Mouse (Mus musculus): Measurements from ENCODE around the gene Smg6.

Smg6 gene

GRCm38 (mm10) chr11:75166193-75166842, 240.7 kb downstream of the Smg6 start:
- in situ Hi-C loops (cut with MboI; ENCODE audit: low pct_unique_long_range_greater_than_20kb in 1 of 2, low sequenced_read_pairs in 2 of 2, unreplicated experiment in 1 of 2): loop anchor here in 1 of 2 experiments (25.0 kb wide), 1 partner anchor 179 kb away; no protein-coding TSS in a partner anchor

DNA sequence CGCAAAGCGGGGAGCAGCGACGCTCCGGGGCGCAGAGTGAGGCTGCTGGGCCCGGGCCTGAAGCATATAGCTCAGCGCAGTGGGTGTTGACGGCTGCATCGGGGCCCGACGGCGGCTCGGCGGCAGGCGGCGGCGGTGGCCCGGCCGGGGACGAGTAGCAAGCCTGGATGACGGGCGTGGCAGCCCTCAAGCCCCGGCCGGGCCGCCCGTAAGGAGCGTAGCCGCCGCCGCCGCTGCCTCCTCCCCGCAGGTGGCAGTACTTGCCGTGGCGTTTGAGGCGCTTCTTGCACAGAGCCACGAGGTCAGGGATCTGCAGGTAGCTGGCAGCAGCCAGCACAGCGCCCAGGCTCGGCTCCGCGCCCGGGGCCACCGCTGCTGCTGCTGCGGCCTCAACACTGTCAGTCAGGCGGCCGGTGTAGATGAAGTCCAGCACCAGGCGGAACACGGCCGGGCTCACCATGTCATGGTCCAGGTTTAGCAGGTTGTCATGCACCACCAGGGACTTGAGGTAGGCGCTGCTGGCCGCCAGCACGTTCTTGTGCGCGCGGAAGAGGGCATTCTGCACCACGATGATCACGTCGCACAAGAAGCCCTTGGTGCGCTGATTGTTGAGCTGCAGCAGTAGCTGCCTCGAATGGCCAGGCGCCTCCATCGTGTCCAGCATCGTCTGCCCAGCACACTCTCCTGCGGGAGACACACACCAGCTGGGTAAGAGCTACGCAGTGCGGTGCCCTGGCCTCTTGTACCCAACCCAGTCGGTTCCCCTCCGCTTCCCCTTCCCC, 241.4 kb downstream of the Smg6 start:
- in situ Hi-C loops (cut with MboI; ENCODE audit: low pct_unique_long_range_greater_than_20kb in 1 of 2, low sequenced_read_pairs in 2 of 2, unreplicated experiment in 1 of 2): loop anchor here in 1 of 2 experiments (25.0 kb wide), 1 partner anchor 180 kb away; no protein-coding TSS in a partner anchor

- in situ Hi-C loops (cut with MboI; ENCODE audit: low pct_unique_long_range_greater_than_20kb in 1 of 2, low sequenced_read_pairs in 2 of 2, unreplicated experiment in 1 of 2): loop anchor here in 1 of 2 experiments (25.0 kb wide), 1 partner anchor 181 kb away; no protein-coding TSS in a partner anchor
These were observed 242.3 kb downstream of the Smg6 start for GRCm38 (mm10) chr11:75167643-75168589.

DNA sequence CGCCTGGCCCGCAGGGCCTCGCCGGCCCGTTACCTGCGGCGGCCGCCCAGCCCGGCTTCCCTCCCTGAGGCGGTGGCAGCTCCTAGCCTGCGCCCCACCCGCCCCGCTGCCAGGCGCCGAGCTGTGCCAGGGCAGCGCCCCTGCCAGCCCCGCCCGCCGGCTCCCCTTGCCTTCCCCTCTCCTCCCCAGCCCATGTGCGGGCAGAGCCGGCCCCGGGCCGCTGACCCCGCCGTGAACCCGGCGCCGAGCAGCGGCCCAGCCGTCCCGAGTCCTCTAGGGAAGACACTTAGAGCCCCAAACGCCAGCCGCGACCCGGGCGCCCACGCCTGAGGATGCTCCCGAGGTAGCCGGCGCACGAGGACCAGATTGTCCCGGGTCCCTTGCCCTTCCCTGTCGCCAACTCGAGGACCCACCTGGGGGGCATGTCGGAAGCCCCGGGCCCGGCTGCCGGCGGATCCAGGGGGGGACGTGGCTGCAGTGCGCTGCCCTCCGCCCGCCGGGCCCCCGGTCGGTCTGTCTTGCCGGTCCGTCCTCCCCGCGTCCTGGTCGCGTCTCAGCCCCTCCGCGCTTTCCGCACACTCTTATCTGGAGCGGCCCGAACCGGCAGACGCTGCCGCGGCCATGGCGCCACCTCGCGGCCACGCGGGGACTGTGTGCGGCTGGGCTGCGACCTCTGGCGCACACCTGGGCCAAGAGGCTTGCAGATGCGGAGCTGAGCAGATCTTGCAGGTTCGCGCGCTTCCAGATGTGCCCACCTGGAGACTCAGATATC, 243.2 kb downstream of the Smg6 start:
- in situ Hi-C loops (cut with MboI; ENCODE audit: low pct_unique_long_range_greater_than_20kb in 1 of 2, low sequenced_read_pairs in 2 of 2, unreplicated experiment in 1 of 2): loop anchor here in 1 of 2 experiments (25.0 kb wide), 1 partner anchor 181 kb away; no protein-coding TSS in a partner anchor

DNA sequence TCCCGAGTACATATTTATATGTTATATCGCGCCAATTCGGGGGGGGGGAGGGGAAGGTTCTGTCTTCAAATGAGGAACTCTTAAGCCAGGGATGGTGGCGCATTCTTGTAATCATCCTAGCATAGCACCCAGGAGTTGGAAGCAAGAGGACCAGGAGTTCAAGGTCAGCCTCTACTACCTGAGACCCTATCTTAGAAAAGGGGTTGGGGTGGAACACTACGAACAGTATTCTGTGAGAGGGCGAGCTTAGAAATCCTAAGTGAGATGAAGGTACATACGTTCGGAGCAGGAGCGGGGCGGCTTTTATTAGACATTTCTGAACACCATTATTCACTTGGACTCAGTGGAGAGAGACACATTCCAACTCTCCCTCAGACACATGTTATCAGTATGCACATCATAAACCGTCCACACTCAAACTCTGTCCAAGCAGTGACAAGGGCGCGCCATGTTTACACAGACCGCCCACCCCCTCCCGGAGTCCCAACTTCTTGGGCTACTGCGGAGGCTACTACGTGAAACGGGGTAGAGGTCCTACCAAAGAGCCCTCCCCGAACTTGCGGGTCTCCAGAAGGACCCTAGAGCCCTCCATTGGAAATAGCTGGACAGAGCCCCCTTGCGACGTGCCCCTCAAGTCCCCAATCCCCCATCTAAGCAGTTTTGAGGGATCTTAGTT, 243.9 kb downstream of the Smg6 start, which contains the start of gene Hic1:
Gene Hic1, minus strand, starts transcription at position 115 of the 676 bp plus-strand sequence.
- in situ Hi-C loops (cut with MboI; ENCODE audit: low pct_unique_long_range_greater_than_20kb in 1 of 2, low sequenced_read_pairs in 2 of 2, unreplicated experiment in 1 of 2): loop anchor here in 1 of 2 experiments (25.0 kb wide), 1 partner anchor 182 kb away; no protein-coding TSS in a partner anchor

DNA sequence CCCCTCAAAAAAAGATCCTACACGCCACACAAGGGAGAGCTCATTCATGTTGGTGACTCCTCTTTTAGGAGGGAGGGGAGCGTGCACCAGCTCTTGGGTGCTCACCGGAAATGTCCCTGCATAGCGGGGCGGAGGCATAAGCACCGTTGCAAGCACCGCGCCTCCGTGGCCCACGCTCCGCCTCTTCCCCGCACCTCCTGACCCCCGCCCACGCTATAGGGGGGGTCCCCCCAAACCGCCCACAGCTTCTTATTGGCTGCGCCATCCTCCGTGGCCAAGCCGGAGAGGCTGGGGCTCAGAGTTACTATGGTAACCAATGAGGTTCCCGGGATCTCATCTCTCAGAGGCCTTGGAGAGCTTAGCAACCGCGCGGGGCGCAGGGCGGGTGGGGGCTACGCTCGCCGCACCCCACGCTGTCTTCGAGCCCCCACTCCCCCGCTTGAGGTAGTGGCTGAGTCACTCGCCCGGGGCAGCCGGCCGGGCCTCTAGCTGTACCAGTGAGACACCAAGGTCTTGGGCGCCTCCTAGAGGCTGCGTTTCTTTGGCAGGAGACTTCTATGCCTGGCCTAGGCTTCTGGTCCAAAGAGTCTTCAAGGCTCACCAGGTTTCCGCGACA, 244.6 kb downstream of the Smg6 start:
- in situ Hi-C loops (cut with MboI; ENCODE audit: low pct_unique_long_range_greater_than_20kb in 1 of 2, low sequenced_read_pairs in 2 of 2, unreplicated experiment in 1 of 2): loop anchor here in 1 of 2 experiments (25.0 kb wide), 1 partner anchor 183 kb away; no protein-coding TSS in a partner anchor

DNA sequence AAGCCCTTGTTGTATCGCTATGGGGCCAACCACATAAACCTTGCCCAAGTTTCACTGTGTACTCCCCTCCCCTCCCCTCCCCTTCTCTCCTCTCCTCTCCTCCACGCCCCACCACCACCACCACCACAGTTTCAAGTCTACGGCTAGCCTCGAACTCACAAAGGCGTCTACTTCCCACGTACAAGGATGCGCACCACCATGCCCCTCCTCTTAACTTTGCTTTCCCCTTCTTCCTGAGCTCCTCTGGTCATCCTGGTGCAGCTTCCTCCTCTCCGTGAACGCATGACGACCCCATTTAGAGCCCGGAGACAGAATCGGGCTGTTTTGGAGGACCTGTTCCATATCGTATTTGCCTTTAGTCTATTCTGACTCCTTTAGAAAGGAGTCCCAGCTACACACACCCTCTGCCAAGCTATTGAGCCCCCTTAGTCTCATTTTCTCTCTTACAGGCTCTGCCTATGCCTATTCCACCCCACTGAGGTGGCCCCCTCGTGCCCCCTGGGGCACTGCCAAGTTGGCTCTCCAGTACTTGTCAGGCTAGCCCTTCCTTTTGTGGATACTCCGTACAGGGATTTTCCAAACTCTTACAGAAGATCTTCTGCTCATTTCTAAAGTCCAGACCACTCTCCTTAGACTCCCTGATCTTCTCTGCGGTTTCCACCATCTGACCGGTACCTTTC, 245.7 kb downstream of the Smg6 start:
- in situ Hi-C loops (cut with MboI; ENCODE audit: low pct_unique_long_range_greater_than_20kb in 1 of 2, low sequenced_read_pairs in 2 of 2, unreplicated experiment in 1 of 2): loop anchor here in 1 of 2 experiments (25.0 kb wide), 1 partner anchor 184 kb away; no protein-coding TSS in a partner anchor

GRCm38 (mm10) chr11:75172151-75173094, 246.8 kb downstream of the Smg6 start:
- in situ Hi-C loops (cut with MboI; ENCODE audit: low pct_unique_long_range_greater_than_20kb in 1 of 2, low sequenced_read_pairs in 2 of 2, unreplicated experiment in 1 of 2): loop anchor here in 1 of 2 experiments (25.0 kb wide), 1 partner anchor 185 kb away; no protein-coding TSS in a partner anchor

DNA sequence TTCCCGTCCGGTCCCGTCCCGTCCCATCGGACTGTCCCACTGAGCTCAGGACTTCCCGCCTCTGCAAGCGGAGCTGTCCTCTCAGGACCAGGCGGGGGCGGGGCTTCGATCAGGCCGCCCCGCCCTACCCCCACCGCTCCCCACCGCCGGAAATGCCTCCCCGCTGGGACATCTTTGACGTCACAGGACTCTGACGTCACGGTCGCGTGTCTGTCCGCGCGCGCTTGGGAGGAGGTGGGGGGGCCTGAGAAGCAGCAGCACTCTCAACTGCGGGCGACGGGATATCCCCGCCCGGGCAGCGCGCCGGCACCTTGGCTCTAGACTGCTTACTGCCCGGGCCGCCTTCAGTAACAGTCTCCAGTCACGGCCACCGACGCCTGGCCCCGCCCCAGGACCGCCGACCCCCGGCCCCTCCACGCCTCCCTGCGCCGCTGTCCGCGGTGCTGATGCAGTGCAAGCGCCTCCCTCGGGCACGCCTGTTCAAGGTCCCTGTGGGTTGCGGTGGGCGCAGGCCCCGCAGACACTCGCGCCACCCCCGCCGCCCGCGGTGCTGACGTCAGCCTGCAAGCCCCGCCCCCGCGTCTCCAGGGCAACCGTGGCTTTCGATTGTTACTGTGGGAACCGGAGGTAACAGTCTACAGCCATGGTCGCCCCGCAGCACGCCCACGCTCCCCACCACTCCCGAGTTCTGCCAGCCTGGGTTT, 247.6 kb downstream of the Smg6 start:
- in situ Hi-C loops (cut with MboI; ENCODE audit: low pct_unique_long_range_greater_than_20kb in 1 of 2, low sequenced_read_pairs in 2 of 2, unreplicated experiment in 1 of 2): loop anchor here in 1 of 2 experiments (25.0 kb wide), 1 partner anchor 186 kb away; no protein-coding TSS in a partner anchor

DNA sequence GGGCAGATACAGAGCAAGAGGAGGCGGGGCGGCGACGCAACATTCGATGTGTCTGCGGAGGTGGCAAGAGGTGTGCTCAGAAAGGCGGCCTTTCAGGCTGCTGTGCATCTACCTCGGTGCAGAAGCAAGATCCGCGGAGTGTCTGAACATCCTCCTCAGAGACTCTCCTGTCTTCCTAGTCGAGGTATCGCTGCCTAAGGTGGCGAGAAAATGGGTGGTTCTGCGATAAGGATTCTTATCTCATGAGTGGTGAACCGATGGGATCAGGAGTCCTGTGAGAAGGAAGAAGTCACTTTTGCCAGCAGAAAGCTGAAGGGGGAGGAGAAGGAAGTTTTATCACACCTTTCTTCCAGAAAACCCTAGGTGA, 248.2 kb downstream of the Smg6 start:
- in situ Hi-C loops (cut with MboI; ENCODE audit: low pct_unique_long_range_greater_than_20kb in 1 of 2, low sequenced_read_pairs in 2 of 2, unreplicated experiment in 1 of 2): loop anchor here in 1 of 2 experiments (25.0 kb wide), 1 partner anchor 186 kb away; no protein-coding TSS in a partner anchor

- in situ Hi-C loops (cut with MboI; ENCODE audit: low pct_unique_long_range_greater_than_20kb in 1 of 2, low sequenced_read_pairs in 2 of 2, unreplicated experiment in 1 of 2): loop anchor here in 1 of 2 experiments (25.0 kb wide), 1 partner anchor 187 kb away; no protein-coding TSS in a partner anchor
These were observed 249.0 kb downstream of the Smg6 start for GRCm38 (mm10) chr11:75174574-75174973.

DNA sequence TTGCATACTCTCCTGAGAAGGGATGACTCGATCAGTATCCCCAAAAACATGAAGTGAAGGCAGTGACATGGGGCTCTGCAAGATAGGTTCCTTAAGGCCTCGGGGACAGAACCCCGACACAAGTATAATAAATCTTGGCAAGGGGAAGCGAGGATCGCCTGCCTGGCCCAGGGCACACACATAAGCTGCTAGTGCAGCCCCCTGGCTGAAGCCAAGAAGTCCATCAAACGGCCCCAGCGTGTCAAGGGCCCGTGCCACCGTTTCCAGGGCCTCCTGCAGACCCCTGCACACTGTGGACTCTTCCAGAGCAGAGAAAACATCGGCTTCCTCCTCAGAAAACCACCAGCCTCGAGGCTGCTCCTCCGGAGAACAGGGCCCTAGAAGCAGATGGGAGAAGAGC, 252.4 kb downstream of the Smg6 start:
- in situ Hi-C loops (cut with MboI; ENCODE audit: low pct_unique_long_range_greater_than_20kb in 1 of 2, low sequenced_read_pairs in 2 of 2, unreplicated experiment in 1 of 2): loop anchor here in 1 of 2 experiments (25.0 kb wide), 1 partner anchor 234 kb away; the partner anchor contains the start of gene Serpinf1

- in situ Hi-C loops (cut with MboI; ENCODE audit: low pct_unique_long_range_greater_than_20kb in 1 of 2, low sequenced_read_pairs in 2 of 2, unreplicated experiment in 1 of 2): loop anchor here in 1 of 2 experiments (25.0 kb wide), 1 partner anchor 234 kb away; the partner anchor contains the start of gene Serpinf1
These were observed 253.1 kb downstream of the Smg6 start, which contains the start of gene Ovca2 for GRCm38 (mm10) chr11:75178672-75179208. TSS of gene Ovca2 (minus strand) at chr11:75178835.

Data from mouse embryonic stem cell (cell line).